Mouse (Mus musculus): ENCODE data around the gene Eppin.

DNA sequence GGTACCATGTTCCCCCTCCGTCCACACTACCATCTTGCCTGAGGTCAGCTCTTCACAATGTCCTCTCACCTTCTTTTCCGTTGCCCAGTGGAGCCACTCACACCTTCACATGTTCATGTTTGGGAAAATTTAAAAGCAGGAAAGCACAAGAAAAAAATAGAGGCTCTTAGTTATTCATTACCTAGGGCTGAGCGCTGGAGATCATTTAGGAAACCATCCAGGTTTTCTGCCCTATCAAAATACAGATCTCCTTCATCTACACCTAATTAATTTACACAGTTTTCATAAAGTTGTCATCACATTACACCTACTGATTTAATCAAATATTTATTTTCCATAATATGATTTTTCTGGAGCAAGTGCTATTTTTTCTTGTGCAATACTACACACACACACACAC, 45.3 kb upstream of the Eppin start, which contains the start of gene Wfdc16:
- no peak for TF ChIP-seq POLR2A (IDR thresholded peaks at IDR 0.05; ENCODE audit: insufficient read depth, low read length)
- no peak for TF ChIP-seq EP300 (IDR thresholded peaks at IDR 0.05; ENCODE audit: insufficient read depth, low read depth, low read length)
- TF ChIP-seq CTCF (IDR thresholded peaks at IDR 0.05; ENCODE audit: low read depth, low read length) = no peak
